Mouse (Mus musculus) hematopoietic stem cell, adult 5-6 weeks (primary cell): ENCODE results near the gene Kiss1. TPM values are rescaled to one million over a fixed set of nuclear protein-coding genes. Genes with fewer than 3 reads are reported as not detected.
A peak's percentile ranks its signal among the peaks of the same experiment; 100 is the strongest.
"Not testable (repeated sequence)": the region's sequence is repeated elsewhere in the genome, so short reads cannot be mapped to it uniquely, and the experiment has no call there.

Experiments used
- ATAC-seq, 2 experiments: fragments of 125-278 bp in 1 of 2; replicated peaks in 1 of 2; 2 replicates each; pipeline ENCODE4 v1.8.0; 2016 to 2017; ENCODE audit warnings: inconsistent platforms in 2 of 2, mild to moderate bottlenecking in 2 of 2, moderate number of reproducible peaks in 2 of 2, low read depth in 1 of 2, moderate TSS enrichment in 1 of 2; ENCODE audit not compliant: low FRiP score in 2 of 2, poor library complexity in 2 of 2, severe bottlenecking in 2 of 2, insufficient read depth in 1 of 2, low TSS enrichment in 1 of 2
- total RNA-seq: library from RNA; stranded (forward); fragments of 172-1452, 232-1000 nt; gene quantifications from 2 replicates; pipeline ENCODE4 v1.2.3, GENCODE M21; 2017

Gene Kiss1
- total RNA-seq, 1 experiment from 2014 or later = not detected

DNA sequence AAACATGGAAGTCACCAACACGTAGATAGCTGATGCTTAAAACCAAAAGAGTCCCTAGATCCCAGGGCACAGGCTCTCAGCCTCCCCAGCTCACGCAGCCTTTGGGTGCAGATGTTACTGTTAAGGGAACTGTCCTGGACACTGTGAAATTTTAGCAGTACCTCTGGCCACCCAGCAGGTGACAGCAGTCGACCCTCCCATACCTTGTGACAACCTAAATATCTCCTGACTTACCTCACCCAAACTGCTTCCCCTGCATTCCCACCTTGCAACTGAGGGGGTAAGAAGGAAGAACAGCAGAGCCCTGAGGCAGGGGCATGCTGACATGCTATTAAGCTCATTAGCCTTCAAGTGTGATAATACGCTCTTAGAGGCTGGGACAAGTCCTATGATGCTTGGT is 10.4 kb upstream of the Kiss1 start:
- no peak for ATAC-seq

GRCm38 (mm10) chr1:133311946-133312345 is 9.7 kb upstream of the Kiss1 start:
- peak in 1 of 2 experiments; percentile 15; a peak in 1 of 4 replicates for ATAC-seq

GRCm38 (mm10) chr1:133314364-133314763 is 7.3 kb upstream of the Kiss1 start:
- peak; percentile 49 to 76; a peak in 3 of 4 replicates for ATAC-seq

DNA sequence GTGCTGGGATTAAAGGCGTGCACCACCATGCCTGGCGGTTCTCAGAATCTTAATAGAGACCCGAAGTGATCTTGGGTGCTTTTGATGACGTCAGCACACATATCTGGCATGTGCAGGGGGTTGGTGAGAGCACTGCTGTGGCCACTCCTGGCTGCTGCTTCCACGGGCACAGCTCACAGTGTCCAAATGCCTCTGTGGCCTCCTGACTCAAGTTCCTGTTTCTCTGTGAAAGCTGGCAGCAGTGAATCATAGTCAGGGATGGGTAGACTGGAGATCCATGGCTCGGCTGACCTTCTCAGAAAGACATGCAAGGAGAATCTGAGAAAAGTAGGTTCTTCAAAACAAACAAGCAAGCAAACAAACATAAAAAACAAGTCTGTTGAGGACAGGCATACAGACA is 5.9 kb upstream of the Kiss1 start:
- no peak for ATAC-seq

- ATAC-seq = no peak
These were observed 5.1 kb upstream of the Kiss1 start for GRCm38 (mm10) chr1:133316577-133316976.

DNA sequence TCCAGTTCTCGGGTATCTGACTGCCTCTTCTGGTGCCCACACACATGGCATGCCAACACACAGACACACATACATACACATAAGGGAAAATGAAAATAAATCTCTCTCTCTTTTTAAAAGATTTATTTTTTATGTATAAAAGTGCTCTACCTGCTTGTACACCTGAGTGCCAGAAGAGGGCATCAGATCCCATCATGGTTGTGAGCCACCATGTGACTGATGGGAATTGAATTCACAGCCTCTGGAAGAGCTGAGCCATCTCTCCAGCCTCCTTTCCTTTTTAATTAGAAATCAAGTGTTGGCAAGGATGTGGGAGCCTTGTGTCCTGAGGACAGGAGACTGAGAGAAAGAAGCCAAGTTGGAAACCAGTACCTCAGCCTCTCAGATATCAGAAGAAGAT is 4.5 kb upstream of the Kiss1 start:
- no peak for ATAC-seq

DNA sequence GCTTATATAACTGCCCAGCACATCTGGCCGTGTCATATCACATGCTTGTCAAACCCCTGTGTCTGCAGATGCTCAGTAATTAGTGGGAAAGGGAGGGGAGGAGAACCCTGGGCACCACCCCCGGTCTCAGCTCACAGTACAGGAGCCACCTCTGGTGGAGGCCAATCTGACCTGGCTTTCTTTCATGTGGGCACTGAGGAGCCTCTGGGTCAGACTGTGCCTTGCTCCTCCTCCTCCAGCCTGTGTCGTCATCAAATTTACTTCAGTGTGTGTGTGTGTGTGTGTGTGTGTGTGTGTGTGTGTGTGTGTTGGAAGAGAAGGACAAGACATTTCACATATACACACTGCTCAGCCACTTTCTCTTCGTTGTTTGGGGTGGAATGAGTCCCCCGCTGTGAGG is 1.7 kb downstream of the Kiss1 start:
- ATAC-seq = no peak

- ATAC-seq = no peak
These were observed 4.3 kb downstream of the Kiss1 start for GRCm38 (mm10) chr1:133325951-133326350.

GRCm38 (mm10) chr1:133327094-133327493 is 5.4 kb downstream of the Kiss1 start:
- ATAC-seq = no peak

DNA sequence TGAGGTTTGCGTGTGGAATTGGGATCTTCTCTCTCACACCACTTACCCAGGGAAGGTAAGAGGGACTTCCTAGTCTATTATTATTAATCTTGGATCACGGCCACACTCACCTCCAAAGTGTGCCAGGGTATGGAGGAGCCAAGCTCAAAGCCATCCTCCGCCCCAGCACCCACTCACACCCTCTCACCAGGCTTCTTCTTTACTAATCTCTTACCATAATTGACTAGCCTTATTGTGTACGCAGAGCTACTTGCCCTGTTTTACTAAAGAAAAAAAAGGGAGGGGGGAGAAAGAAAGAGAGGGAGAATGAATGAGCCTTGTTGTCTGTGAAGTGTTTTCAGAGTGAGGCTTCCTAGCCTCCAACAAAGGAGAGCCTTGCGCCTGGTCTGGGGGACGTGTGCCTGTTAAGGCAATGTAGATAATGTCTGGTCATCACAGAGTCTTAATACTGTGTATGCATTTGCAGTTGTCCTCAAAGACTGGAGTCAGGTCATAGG is 6.7 kb downstream of the Kiss1 start:
- no peak for ATAC-seq

GRCm38 (mm10) chr1:133328896-133329637 is 7.4 kb downstream of the Kiss1 start:
- peak in 1 of 2 experiments; percentile 17; a peak in 1 of 4 replicates for ATAC-seq

GRCm38 (mm10) chr1:133329638-133329964 is 7.9 kb downstream of the Kiss1 start:
- ATAC-seq = no peak

- ATAC-seq = no peak
These were observed 9.5 kb downstream of the Kiss1 start for GRCm38 (mm10) chr1:133331142-133331541.

DNA sequence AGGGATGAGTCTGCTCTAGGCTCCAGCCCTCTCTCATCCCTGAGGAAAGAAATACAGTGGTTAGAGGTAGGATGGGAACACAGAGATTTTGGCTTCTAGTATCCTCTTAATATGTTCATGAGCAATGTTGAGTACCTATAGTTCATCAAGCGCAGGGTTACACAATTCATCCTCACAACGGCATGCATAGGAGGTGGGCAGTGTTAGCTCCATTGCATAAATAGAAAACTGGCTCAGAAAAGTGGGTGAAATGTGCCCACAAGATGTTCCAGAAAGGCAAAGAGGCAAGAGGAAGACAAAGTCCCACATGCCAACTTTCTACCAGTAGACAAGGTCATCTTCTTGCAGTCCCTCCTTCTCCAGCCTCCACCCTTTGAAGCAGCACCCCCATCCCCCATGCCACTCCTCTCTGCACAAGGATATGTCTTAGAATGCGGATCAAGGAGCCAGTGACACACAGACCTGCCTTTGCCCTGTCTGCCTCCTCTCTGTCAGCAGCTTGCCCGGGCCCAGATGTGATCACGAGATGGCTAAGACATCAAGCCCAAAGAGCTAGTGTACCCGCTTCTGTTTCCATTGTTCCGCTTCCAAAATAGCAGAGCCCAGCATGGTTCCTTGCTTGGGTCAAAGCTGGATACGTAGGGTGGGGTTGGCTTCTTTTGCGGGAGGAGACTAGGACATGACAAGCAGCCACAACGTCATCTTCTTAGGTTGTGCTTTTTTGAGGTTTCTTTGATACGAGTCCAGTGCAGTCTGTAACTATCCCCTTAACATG is 11.2 kb downstream of the Kiss1 start:
- ATAC-seq = no peak

- no peak for ATAC-seq
These were observed 12.3 kb downstream of the Kiss1 start for GRCm38 (mm10) chr1:133333937-133334336.

GRCm38 (mm10) chr1:133340403-133340802 is 18.7 kb downstream of the Kiss1 start:
- ATAC-seq = not testable (repeated sequence)

DNA sequence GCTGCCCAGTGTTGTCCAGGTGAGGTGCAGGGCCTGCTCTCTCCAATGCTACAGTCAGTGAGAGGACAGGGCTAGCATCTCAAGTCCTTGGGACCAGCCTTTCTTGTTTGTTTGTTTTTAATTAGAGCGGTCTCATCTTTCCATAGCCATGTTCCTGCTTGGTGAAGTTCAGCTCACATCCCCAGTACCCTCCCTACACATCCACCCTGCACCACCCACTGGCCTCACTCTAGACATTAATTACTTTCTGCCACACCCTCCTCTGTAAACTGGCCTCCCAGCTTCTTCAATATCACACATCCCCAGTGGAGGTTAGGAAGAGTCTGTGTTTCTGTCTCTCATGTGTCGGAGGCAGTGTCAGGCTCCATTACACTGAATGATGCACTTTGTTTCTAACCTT is 22.7 kb downstream of the Kiss1 start:
- no peak for ATAC-seq

DNA sequence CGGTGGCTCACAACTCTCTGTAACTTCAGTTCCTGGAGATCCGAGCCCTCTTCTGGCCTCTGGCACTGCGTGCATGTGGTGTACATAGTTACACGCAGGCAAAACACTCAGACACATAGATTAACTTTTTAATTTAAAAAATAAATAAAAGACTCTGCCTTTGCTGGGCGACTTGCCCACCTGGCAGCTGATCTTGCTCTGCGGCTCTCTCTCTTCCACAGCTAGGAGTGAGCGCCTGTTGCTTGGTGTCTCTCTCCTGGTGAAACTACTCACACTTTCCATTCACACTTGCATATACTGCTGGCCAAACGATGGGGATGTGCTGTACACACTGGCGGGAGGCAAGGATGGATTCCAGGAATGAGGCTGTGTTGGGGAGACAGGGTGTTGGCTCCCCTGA is 24.9 kb downstream of the Kiss1 start:
- no peak for ATAC-seq
